Mouse (Mus musculus) CH12.LX (cell line): ENCODE measurements at regions not wholly inside any gene's neighbourhood (a gene's known extent, or its start where the extent isn't known, plus 50 kb on each side); places are given as distances from the start of the nearest gene placed in this dataset.

Source experiments
- CHD2 ChIP-seq: IDR thresholded peaks from 2 replicates; pipeline ENCODE4 v1.6.1; 2011; ENCODE audit warnings: low read length, improper control_type of control experiment
- CTCF ChIP-seq, 2 experiments: IDR thresholded peaks in 1 of 2; conservative IDR thresholded peaks in 1 of 2; 2 replicates each; pipeline ENCODE4 v1.5.1; 2011 to 2012; ENCODE audit warnings: low read depth in 2 of 2, low read length in 2 of 2, improper control_type of control experiment in 1 of 2, inconsistent platforms in 1 of 2, mild to moderate bottlenecking in 1 of 2, moderate library complexity in 1 of 2
- EP300 ChIP-seq: IDR thresholded peaks from 2 replicates; pipeline ENCODE4 v1.6.1; 2011; ENCODE audit warnings: low read length, improper control_type of control experiment
- MAZ ChIP-seq: IDR thresholded peaks from 2 replicates; pipeline ENCODE4 v1.6.1; 2012; ENCODE audit warnings: low read depth, mild to moderate bottlenecking, inconsistent platforms, low read length, improper control_type of control experiment, moderate library complexity
- PAX5 ChIP-seq: IDR thresholded peaks from 2 replicates; pipeline ENCODE4 v1.6.1; 2012; ENCODE audit warnings: low read length, inconsistent platforms, mixed read lengths
- POLR2A ChIP-seq: IDR thresholded peaks from 2 replicates; pipeline ENCODE4 v1.6.1; 2011; ENCODE audit warnings: low read depth, mild to moderate bottlenecking, improper control_type of control experiment, low read length

GRCm38 (mm10) chr17:27318969-27319695 lies 114.9 kb upstream of the Lemd2 start:
- TF ChIP-seq PAX5 (no peak), MAZ (no peak), CTCF (conservative IDR thresholded peaks at IDR 0.05 in 1 of 2, IDR thresholded peaks at IDR 0.05 in 1 of 2; ENCODE audit: low read depth in 2 of 2, low read length in 2 of 2) (no peak), POLR2A (no peak), EP300 (no peak), CHD2 (no peak)
